Mouse (Mus musculus): ENCODE measurements at regions not wholly inside any gene's neighbourhood (a gene's known extent, or its start where the extent isn't known, plus 50 kb on each side); places are given as distances from the start of the nearest gene placed in this dataset.

- no peak for DNase-seq (ENCODE audit: low spot score in 2 of 2)
These were observed 370.8 kb downstream of the Nkx6-1 start for GRCm38 (mm10) chr5:101294031-101294430.

GRCm38 (mm10) chr5:101288358-101288757 is 376.4 kb downstream of the Nkx6-1 start:
- DNase-seq (ENCODE audit: low spot score in 2 of 2), result peak in 1 of 2 experiments; percentile 14

- no peak for DNase-seq (ENCODE audit: low spot score in 2 of 2)
These were observed 378.9 kb downstream of the Nkx6-1 start for GRCm38 (mm10) chr5:101285941-101286340.

- no peak for DNase-seq (ENCODE audit: low spot score in 2 of 2)
These were observed 405.0 kb downstream of the Gpat3 start for GRCm38 (mm10) chr5:101250474-101250873.

GRCm38 (mm10) chr5:101242651-101243050 is 397.1 kb downstream of the Gpat3 start:
- peak in 1 of 2 experiments; percentile 12 for DNase-seq (ENCODE audit: low spot score in 2 of 2)

GRCm38 (mm10) chr5:101239298-101240118 is 394.0 kb downstream of the Gpat3 start:
- DNase-seq (ENCODE audit: low spot score in 2 of 2), result no peak

- DNase-seq (ENCODE audit: low spot score in 2 of 2), result no peak
These were observed 390.7 kb downstream of the Gpat3 start for GRCm38 (mm10) chr5:101236163-101236693.

- no peak for DNase-seq (ENCODE audit: low spot score in 2 of 2)
These were observed 376.9 kb downstream of the Gpat3 start for GRCm38 (mm10) chr5:101222390-101222789.

- DNase-seq (ENCODE audit: low spot score in 2 of 2), result no peak
These were observed 372.6 kb downstream of the Gpat3 start for GRCm38 (mm10) chr5:101218082-101218481.

GRCm38 (mm10) chr5:101216837-101217571 is 371.5 kb downstream of the Gpat3 start:
- no peak for DNase-seq (ENCODE audit: low spot score in 2 of 2)

GRCm38 (mm10) chr5:101211974-101212373 is 366.5 kb downstream of the Gpat3 start:
- DNase-seq (ENCODE audit: low spot score in 2 of 2), result no peak

- no peak for DNase-seq (ENCODE audit: low spot score in 2 of 2)
These were observed 362.6 kb downstream of the Gpat3 start for GRCm38 (mm10) chr5:101208150-101208549.

GRCm38 (mm10) chr5:101195501-101195900 is 350.0 kb downstream of the Gpat3 start:
- DNase-seq (ENCODE audit: low spot score in 2 of 2), result no peak

- no peak for DNase-seq (ENCODE audit: low spot score in 2 of 2)
These were observed 345.5 kb downstream of the Gpat3 start for GRCm38 (mm10) chr5:101190976-101191375.

GRCm38 (mm10) chr5:101173183-101173582 is 327.7 kb downstream of the Gpat3 start:
- DNase-seq (ENCODE audit: low spot score in 2 of 2), result no peak

GRCm38 (mm10) chr5:101172782-101173181 is 327.3 kb downstream of the Gpat3 start:
- DNase-seq (ENCODE audit: low spot score in 2 of 2), result no peak

- DNase-seq (ENCODE audit: low spot score in 2 of 2), result no peak
These were observed 323.6 kb downstream of the Gpat3 start for GRCm38 (mm10) chr5:101169074-101169473.

- no peak for DNase-seq (ENCODE audit: low spot score in 2 of 2)
These were observed 318.2 kb downstream of the Gpat3 start for GRCm38 (mm10) chr5:101163624-101164213.

- no peak for DNase-seq (ENCODE audit: low spot score in 2 of 2)
These were observed 317.6 kb downstream of the Gpat3 start for GRCm38 (mm10) chr5:101163112-101163511.

- DNase-seq (ENCODE audit: low spot score in 2 of 2), result no peak
These were observed 311.9 kb downstream of the Gpat3 start for GRCm38 (mm10) chr5:101157416-101157815.

GRCm38 (mm10) chr5:101146345-101146744 is 300.8 kb downstream of the Gpat3 start:
- DNase-seq (ENCODE audit: low spot score in 2 of 2), result no peak

GRCm38 (mm10) chr5:101124941-101125453 is 279.5 kb downstream of the Gpat3 start:
- DNase-seq (ENCODE audit: low spot score in 2 of 2), result no peak
